Mouse (Mus musculus) spleen, adult 2 months (tissue): ENCODE data around the gene Dph1.

Source experiments
- CTCF ChIP-seq: fragments of 200-500 bp; IDR thresholded peaks from 2 replicates; pipeline ENCODE4 v1.5.1; 2011; ENCODE audit warnings: mild to moderate bottlenecking, inconsistent platforms; ENCODE audit not compliant: insufficient read depth, insufficient read length, insufficient replicate concordance; ENCODE audit errors: extremely low read depth
- POLR2A ChIP-seq: fragments of 200-500 bp; IDR thresholded peaks from 2 replicates; pipeline ENCODE4 v1.6.1; 2011; ENCODE audit warnings: low read depth, low read length, inconsistent platforms

DNA sequence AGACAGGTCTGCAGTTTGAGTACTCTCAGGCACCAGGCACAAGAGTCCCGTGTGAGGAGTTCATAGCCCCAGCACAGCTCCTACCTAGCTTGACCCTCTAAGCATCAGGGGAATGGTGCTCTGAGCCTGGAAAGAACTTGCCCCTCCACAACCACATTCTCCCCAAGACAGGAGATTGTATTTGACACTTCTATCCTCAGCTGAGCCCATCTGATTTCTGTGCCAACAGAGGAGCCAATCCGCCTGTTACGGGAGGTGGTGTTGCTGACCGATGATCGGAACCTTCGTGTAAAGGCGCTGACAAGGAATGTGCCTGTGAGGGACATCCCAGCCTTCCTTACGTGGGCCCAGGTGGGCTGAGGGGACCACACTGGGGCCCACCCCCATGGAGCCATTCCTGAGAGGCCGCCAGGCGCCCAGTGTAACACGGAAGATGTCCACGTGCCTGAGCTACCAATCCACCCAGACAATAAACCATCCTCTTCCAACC lies 28.4 kb downstream of the Dph1 start:
- no peak for TF ChIP-seq POLR2A
- TF ChIP-seq CTCF, result no peak
